ENCODE assay signal across 8 mouse cellular contexts in genomic region chr9:111272356-111272755, GRCm38 (mm10). TPM values are rescaled to one million over a fixed set of nuclear protein-coding genes. Genes with fewer than 3 reads are reported as not detected.
DNase-seq lines count a peak whose midpoint lies in the region; ATAC-seq and TF ChIP-seq lines count a peak whose summit lies in the region.

No protein-coding gene starts in this region.

- peaks cover 12% of the 10 kb centered on the region for H3K4me1 ChIP-seq in kidney, adult 2 months (ENCODE audit: control insufficient read depth, insufficient read depth, low read length)
- H3K4me1 ChIP-seq in E14TG2a.4 (replicated peaks; ENCODE audit: low read depth, low read length): peaks cover 40% of the 10 kb centered on the region
- peaks cover 40% of the 10 kb centered on the region for H3K4me1 ChIP-seq in embryonic facial prominence, embryonic 13.5 days
- peaks cover 45% of the 10 kb centered on the region for H3K4me1 ChIP-seq in midbrain, embryonic 12.5 days

- H3K27me3 ChIP-seq in kidney, adult 2 months (replicated peaks; ENCODE audit: control insufficient read depth, insufficient read depth, low read length): no peaks in the 10 kb centered on the region
- H3K27me3 ChIP-seq in E14TG2a.4 (ENCODE audit: insufficient read depth, low read length): no peaks in the 10 kb centered on the region
- H3K27me3 ChIP-seq in embryonic facial prominence, embryonic 13.5 days: no peaks in the 10 kb centered on the region
- H3K27me3 ChIP-seq in midbrain, embryonic 12.5 days: no peaks in the 10 kb centered on the region

- peak overlapping the region; percentile 84 for H3K4me3 ChIP-seq in kidney, adult 2 months (ENCODE audit: insufficient read depth, low read depth, low read length)
- H3K4me3 ChIP-seq in E14TG2a.4 (replicated peaks; ENCODE audit: low read length): peak overlapping the region; percentile 92
- H3K4me3 ChIP-seq in embryonic facial prominence, embryonic 13.5 days: peak overlapping the region; percentile 94
- H3K4me3 ChIP-seq in midbrain, embryonic 12.5 days: peak overlapping the region; percentile 82

- WGBS in kidney, adult 2 months: 2% methylated on average over 19 of the region's 19 CpGs
- 10% methylated on average over 19 of the region's 19 CpGs for WGBS in embryonic facial prominence, embryonic 13.5 days
- 9% methylated on average over 19 of the region's 19 CpGs for WGBS in midbrain, embryonic 12.5 days

- H3K4me2 ChIP-seq in embryonic facial prominence, embryonic 13.5 days: peak overlapping the region; percentile 71
- H3K4me2 ChIP-seq in midbrain, embryonic 12.5 days (replicated peaks): peak overlapping the region; percentile 86

- peak; percentile 51 for DNase-seq in kidney, adult 2 months
- DNase-seq in kidney, adult 9 months: no peak
- peak; percentile 65 for DNase-seq in induced T-regulatory cell, adult 2 months (ENCODE audit: low read depth)
- DNase-seq in adrenal gland, adult 2 months: no peak
- DNase-seq in T-cell, adult 2 months (ENCODE audit: low spot score): no peak

- H3K9ac ChIP-seq in embryonic facial prominence, embryonic 13.5 days: peak overlapping the region; percentile 95
- peak overlapping the region; percentile 93 for H3K9ac ChIP-seq in midbrain, embryonic 12.5 days (replicated peaks)

- H3K9me3 ChIP-seq in E14TG2a.4 (ENCODE audit: low read length): no peaks in the 10 kb centered on the region
- H3K9me3 ChIP-seq in embryonic facial prominence, embryonic 13.5 days: no peaks in the 10 kb centered on the region
- no peaks in the 10 kb centered on the region for H3K9me3 ChIP-seq in midbrain, embryonic 12.5 days

- peak overlapping the region; percentile 88 for H3K27ac ChIP-seq in kidney, adult 2 months (ENCODE audit: insufficient read depth, low read depth, low read length)
- peak overlapping the region; percentile 97 for H3K27ac ChIP-seq in embryonic facial prominence, embryonic 13.5 days
- H3K27ac ChIP-seq in midbrain, embryonic 12.5 days (replicated peaks): peak overlapping the region; percentile 92

- no peak for TF ChIP-seq POLR2A in kidney, adult 2 months (IDR thresholded peaks at IDR 0.05; ENCODE audit: low read depth, low read length)

- no peak for ATAC-seq in embryonic facial prominence, embryonic 13.5 days (ENCODE audit: insufficient number of reproducible peaks, insufficient read depth, low FRiP score, low TSS enrichment, low read depth)
- ATAC-seq in midbrain, embryonic 12.5 days (ENCODE audit: low FRiP score, low read depth): no peak

- TF ChIP-seq CTCF in kidney, adult 2 months (conservative IDR thresholded peaks at IDR 0.05; ENCODE audit: insufficient read depth, insufficient read length, low read depth, low read length): no peak
- no peak for TF ChIP-seq CTCF in E14TG2a.4 (conservative IDR thresholded peaks at IDR 0.05; ENCODE audit: low read length)

- no peaks in the 10 kb centered on the region; the same call in 1 of the 2 replicates for H3K36me3 ChIP-seq in kidney, adult 2 months (ENCODE audit: control insufficient read depth, insufficient read depth, low read length)
- peaks cover 54% of the 10 kb centered on the region for H3K36me3 ChIP-seq in E14TG2a.4 (ENCODE audit: insufficient read depth, low read length)
- H3K36me3 ChIP-seq in embryonic facial prominence, embryonic 13.5 days: peaks cover 31% of the 10 kb centered on the region
- peaks cover 17% of the 10 kb centered on the region for H3K36me3 ChIP-seq in midbrain, embryonic 12.5 days

RNA-seq across cellular contexts. Expression of gene Epm2aip1, which starts 0.6 kb away (rescaled TPM):
- 8.0 and 8.3 TPM in 2 replicates for polyA plus RNA-seq in kidney, adult 2 months (2012; rRNA removed)
- 32.0 and 37.2 TPM in 2 replicates for polyA plus RNA-seq in embryonic facial prominence, embryonic 13.5 days (2015; fragmentation: Nextera tagmentation; extraction: Ambion mirVana)
- polyA plus RNA-seq in midbrain, embryonic 12.5 days (2016; fragmentation: Nextera tagmentation; extraction: Ambion mirVana): 47.3 and 51.5 TPM in 2 replicates
- 10 to 100 TPM; 33.5 to 44.2 TPM for total RNA-seq in adrenal gland, adult 2 months (2021)
- 6.4 and 7.7 TPM in 2 replicates for polyA plus RNA-seq in adrenal gland, adult 2 months (2012; rRNA removed)

RNA-seq across cellular contexts. Expression of gene Mlh1, which starts 0.8 kb away (rescaled TPM):
- polyA plus RNA-seq in kidney, adult 2 months (2012; rRNA removed): 12.1 and 14.1 TPM in 2 replicates
- 35.3 and 39.1 TPM in 2 replicates for polyA plus RNA-seq in embryonic facial prominence, embryonic 13.5 days (2015; fragmentation: Nextera tagmentation; extraction: Ambion mirVana)
- 46.8 and 47.4 TPM in 2 replicates for polyA plus RNA-seq in midbrain, embryonic 12.5 days (2016; fragmentation: Nextera tagmentation; extraction: Ambion mirVana)
- 10 to 100 TPM; 15.0 to 17.5 TPM for total RNA-seq in adrenal gland, adult 2 months (2021)
- polyA plus RNA-seq in adrenal gland, adult 2 months (2012; rRNA removed): 11.0 and 13.2 TPM in 2 replicates

RNA-seq across cellular contexts. Expression of gene Trank1, which starts 39.2 kb away (rescaled TPM):
- 0.13 and 0.22 TPM in 2 replicates for polyA plus RNA-seq in kidney, adult 2 months (2012; rRNA removed)
- 0.44 and 0.49 TPM in 2 replicates for polyA plus RNA-seq in embryonic facial prominence, embryonic 13.5 days (2015; fragmentation: Nextera tagmentation; extraction: Ambion mirVana)
- 1.7 and 1.9 TPM in 2 replicates for polyA plus RNA-seq in midbrain, embryonic 12.5 days (2016; fragmentation: Nextera tagmentation; extraction: Ambion mirVana)
- total RNA-seq in adrenal gland, adult 2 months (2021): 10 to 100 TPM; 37.5 to 84.7 TPM
- polyA plus RNA-seq in adrenal gland, adult 2 months (2012; rRNA removed): 51.5 and 57.8 TPM in 2 replicates

Comparison
In these comparisons a context has a peak if more than half of its experiments do, and no peak if none do; other contexts are left out.
1. DNase-seq: peak in kidney, adult 2 months (single experiment) and induced T-regulatory cell, adult 2 months (single experiment); none in kidney, adult 9 months (single experiment), adrenal gland, adult 2 months (single experiment) and T-cell, adult 2 months (single experiment).
2. RNA of gene Trank1, which starts 39.2 kb away (polyA plus RNA-seq): 51.5 to 57.8 TPM in adrenal gland, adult 2 months; 1.7 to 1.9 TPM in midbrain, embryonic 12.5 days, 0.44 to 0.49 TPM in embryonic facial prominence, embryonic 13.5 days and 0.13 to 0.22 TPM in kidney, adult 2 months; every median in the first group is over 10 times any median in the second.
3. Peak in every context shown above with its lines, with median percentiles within 50 percentile points of each other: H3K27ac ChIP-seq and H3K4me3 ChIP-seq.